Mouse (Mus musculus) heart, embryonic 12.5 days (tissue): ENCODE data around the gene Ssx2ip. TPM values are rescaled to one million over a fixed set of nuclear protein-coding genes. Genes with fewer than 3 reads are reported as not detected.

Source experiments
- ATAC-seq: fragments of 200-750 bp; cut with Nextera tagmentation; 2 replicates; pipeline ENCODE4 v1.8.0; 2017; ENCODE audit warnings: moderate TSS enrichment, moderate library complexity; ENCODE audit not compliant: insufficient number of reproducible peaks, low FRiP score
- H3K27ac ChIP-seq: fragments of 300-500 bp; sonication (generic); 2 replicates; pipeline ENCODE4 v1.5.1; 2016; ENCODE audit warnings: mild to moderate bottlenecking, moderate library complexity; ENCODE audit not compliant: poor library complexity, severe bottlenecking
- H3K27me3 ChIP-seq: fragments of 300-500 bp; sonication (generic); replicated peaks from 2 replicates; pipeline ENCODE4 v1.6.1; 2016; ENCODE audit warnings: mild to moderate bottlenecking, moderate library complexity
- H3K36me3 ChIP-seq: fragments of 300-500 bp; sonication (generic); 2 replicates; pipeline ENCODE4 v1.6.1; 2016; ENCODE audit warnings: mild to moderate bottlenecking, moderate library complexity
- H3K4me1 ChIP-seq: fragments of 300-500 bp; sonication (generic); replicated peaks from 2 replicates; pipeline ENCODE4 v1.6.1; 2016; ENCODE audit warnings: mild to moderate bottlenecking
- H3K4me2 ChIP-seq: fragments of 300-500 bp; sonication (generic); 2 replicates; pipeline ENCODE4 v1.6.1; 2016; ENCODE audit warnings: mild to moderate bottlenecking, moderate library complexity
- H3K4me3 ChIP-seq: fragments of 300-500 bp; sonication (generic); 2 replicates; pipeline ENCODE4 v1.5.1; 2016; ENCODE audit warnings: mild to moderate bottlenecking
- H3K9ac ChIP-seq: fragments of 300-500 bp; sonication (generic); 2 replicates; pipeline ENCODE4 v1.6.1; 2016; ENCODE audit warnings: mild to moderate bottlenecking, moderate library complexity
- H3K9me3 ChIP-seq: fragments of 300-500 bp; sonication (generic); replicated peaks from 2 replicates; pipeline ENCODE4 v1.6.1; 2016; ENCODE audit warnings: mild to moderate bottlenecking, moderate library complexity
- WGBS: fragments of 180-500 bp; shearing (Covaris S2); methylation state at CpG from one replicate; pipeline ENCODE4 v1.1.7; 2016; 5-methylcytosine and 5-hydroxymethylcytosine counted together
- polyA plus RNA-seq: library from polyadenylated mRNA; unstranded; fragments of >200 nt; fragmentation: Nextera tagmentation; extraction: Ambion mirVana; gene quantifications from 2 replicates; pipeline ENCODE4 v1.2.1, GENCODE M21; 2016

The Ssx2ip gene
- polyA plus RNA-seq, 1 experiment from 2014 or later = 26.0 TPM

DNA sequence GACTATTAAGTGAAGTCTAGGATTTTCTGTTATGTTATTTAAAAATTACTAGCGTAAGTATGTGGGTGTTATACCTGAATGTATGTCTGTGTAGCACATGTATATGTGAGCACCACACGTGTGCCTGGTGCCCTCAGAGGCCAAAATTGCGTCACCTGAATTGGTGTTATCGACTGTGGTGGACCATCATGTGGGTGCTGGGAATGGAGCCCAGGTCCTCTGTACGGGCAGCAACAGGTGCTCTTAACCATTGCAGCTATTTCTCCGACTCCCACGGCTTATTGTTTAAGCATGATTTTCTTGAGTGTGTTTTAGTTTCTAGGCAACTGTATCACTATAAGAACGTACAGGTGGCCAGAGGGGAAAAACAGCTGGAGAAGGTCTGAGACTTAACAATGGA is 31.7 kb downstream of the Ssx2ip start:
- ATAC-seq = no peak

GRCm38 (mm10) chr3:146440011-146440410 is 35.6 kb downstream of the Ssx2ip start:
- Histone ChIP-seq H3K27me3 (no peaks in the 10 kb centered on the region), H3K27ac (no peak overlapping the region), H3K36me3 (peaks cover 37% of the 10 kb centered on the region), H3K4me3 (no peak overlapping the region), H3K9ac (no peak overlapping the region), H3K4me2 (no peak overlapping the region), H3K4me1 (no peaks in the 10 kb centered on the region), H3K9me3 (no peaks in the 10 kb centered on the region)
- 95% methylated on average over 12 of the region's 12 CpGs for WGBS
- no peak for ATAC-seq

More for the DNA sequence above, 31.7 kb downstream of the Ssx2ip start:
- H3K27me3 ChIP-seq = no peaks in the 10 kb centered on the region
- H3K4me2 ChIP-seq = no peak overlapping the region
- H3K9ac ChIP-seq = no peak overlapping the region
- H3K27ac ChIP-seq = no peak overlapping the region
- H3K36me3 ChIP-seq = peaks cover 62% of the 10 kb centered on the region
- H3K9me3 ChIP-seq = no peaks in the 10 kb centered on the region
- WGBS = 90% methylated on average over 8 of the region's 8 CpGs
- H3K4me1 ChIP-seq = no peaks in the 10 kb centered on the region
- H3K4me3 ChIP-seq = no peak overlapping the region

GRCm38 (mm10) chr3:146440422-146440821 is 36.0 kb downstream of the Ssx2ip start:
- H3K27me3 ChIP-seq = no peaks in the 10 kb centered on the region
- no peaks in the 10 kb centered on the region for H3K4me1 ChIP-seq
- H3K9ac ChIP-seq = no peak overlapping the region
- no peak for ATAC-seq
- peaks cover 34% of the 10 kb centered on the region for H3K36me3 ChIP-seq
- H3K27ac ChIP-seq = no peak overlapping the region
- no peaks in the 10 kb centered on the region for H3K9me3 ChIP-seq
- H3K4me2 ChIP-seq = no peak overlapping the region
- 86% methylated on average over 7 of the region's 7 CpGs for WGBS
- H3K4me3 ChIP-seq = no peak overlapping the region

DNA sequence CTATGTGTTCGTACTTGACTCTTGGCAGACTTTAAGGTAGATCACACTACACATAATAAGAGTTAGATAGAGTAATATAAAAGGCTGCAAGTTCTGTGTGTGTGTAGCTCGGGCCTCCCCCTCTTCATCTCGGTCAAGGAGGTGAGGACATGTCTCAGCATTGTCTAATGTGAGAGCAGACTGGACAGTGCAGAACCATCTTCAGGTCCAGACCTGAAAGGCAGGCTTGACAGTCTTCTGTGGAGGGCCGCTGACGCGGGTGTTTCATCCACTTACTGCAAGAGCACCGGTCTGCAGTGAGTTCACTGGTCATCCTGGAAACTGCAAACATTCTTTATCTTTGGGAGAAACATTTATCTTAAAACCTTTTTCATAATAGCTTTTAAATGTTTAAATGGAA is 38.0 kb downstream of the Ssx2ip start:
- H3K4me3 ChIP-seq = no peak overlapping the region
- H3K27ac ChIP-seq = no peak overlapping the region
- H3K4me1 ChIP-seq = no peaks in the 10 kb centered on the region
- peaks cover 18% of the 10 kb centered on the region for H3K36me3 ChIP-seq
- ATAC-seq = no peak
- no peak overlapping the region for H3K9ac ChIP-seq
- no peaks in the 10 kb centered on the region for H3K27me3 ChIP-seq
- 89% methylated on average over 7 of the region's 7 CpGs for WGBS
- H3K9me3 ChIP-seq = no peaks in the 10 kb centered on the region
- no peak overlapping the region for H3K4me2 ChIP-seq

DNA sequence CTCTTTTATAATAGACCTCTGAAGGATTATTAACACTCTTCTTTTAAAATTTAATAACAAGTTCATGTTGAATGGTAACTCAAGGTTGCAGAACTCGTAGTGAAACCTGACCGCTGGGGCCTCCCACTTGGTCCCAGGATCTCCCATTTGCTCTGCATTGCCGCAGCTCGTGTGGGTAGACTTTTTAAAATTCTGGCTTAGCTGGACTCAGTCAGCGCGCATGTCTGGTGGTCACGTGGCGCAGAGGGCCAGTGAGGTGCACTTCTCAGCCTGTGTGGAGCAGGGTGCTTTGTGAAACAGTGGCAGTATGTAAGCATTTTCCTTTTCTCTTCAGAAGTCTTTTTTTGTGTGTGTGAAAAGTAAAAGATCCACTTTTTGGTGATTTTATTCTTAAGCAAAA is 38.5 kb downstream of the Ssx2ip start:
- no peak overlapping the region for H3K9ac ChIP-seq
- WGBS = 91% methylated on average over 8 of the region's 8 CpGs
- no peak overlapping the region for H3K4me3 ChIP-seq
- 0 out of 2 replicates have a peak, but pooled peaks cover under 1% of the 10 kb centered on the region for H3K4me1 ChIP-seq
- H3K27me3 ChIP-seq = no peaks in the 10 kb centered on the region
- peaks cover 18% of the 10 kb centered on the region for H3K36me3 ChIP-seq
- H3K27ac ChIP-seq = no peak overlapping the region
- ATAC-seq = no peak
- no peak overlapping the region for H3K4me2 ChIP-seq
- H3K9me3 ChIP-seq = no peaks in the 10 kb centered on the region

- H3K4me1 ChIP-seq = peaks cover 4% of the 10 kb centered on the region; the same call in 1 of the 2 replicates
- no peaks in the 10 kb centered on the region for H3K27me3 ChIP-seq
- H3K27ac ChIP-seq = no peak overlapping the region
- H3K4me2 ChIP-seq = no peak overlapping the region
- no peak overlapping the region for H3K4me3 ChIP-seq
- peaks cover 14% of the 10 kb centered on the region for H3K36me3 ChIP-seq
- no peak for ATAC-seq
- no peaks in the 10 kb centered on the region for H3K9me3 ChIP-seq
- H3K9ac ChIP-seq = no peak overlapping the region
- WGBS = 94% methylated on average over 7 of the region's 7 CpGs
These were observed 38.9 kb downstream of the Ssx2ip start for GRCm38 (mm10) chr3:146443380-146443779.

DNA sequence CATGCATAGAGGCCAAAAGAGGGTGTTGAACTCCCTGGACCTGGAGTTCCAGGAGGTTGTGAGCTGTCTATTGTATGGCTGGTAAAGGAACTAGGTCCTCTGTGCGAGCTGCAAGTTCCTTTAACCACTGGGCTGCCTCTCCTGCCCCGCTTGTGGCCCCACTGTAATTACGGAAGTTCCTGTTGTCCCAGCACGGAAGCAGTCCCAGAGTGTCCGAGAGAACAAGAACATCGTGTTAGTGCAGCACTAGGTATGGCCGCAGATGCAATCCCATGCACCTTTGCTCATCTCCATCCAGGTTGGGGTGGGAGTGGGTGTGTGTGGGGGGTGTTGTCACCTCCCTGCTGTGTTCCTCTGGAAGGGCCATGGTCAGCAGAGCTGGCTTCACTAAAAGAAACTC is 40.4 kb downstream of the Ssx2ip start:
- H3K4me3 ChIP-seq = no peak overlapping the region
- ATAC-seq = no peak
- H3K4me2 ChIP-seq = no peak overlapping the region
- H3K9me3 ChIP-seq = no peaks in the 10 kb centered on the region
- WGBS = 86% methylated on average over 7 of the region's 7 CpGs
- peaks cover 8% of the 10 kb centered on the region for H3K36me3 ChIP-seq
- H3K4me1 ChIP-seq = peaks cover 10% of the 10 kb centered on the region; the same call in 1 of the 2 replicates
- H3K9ac ChIP-seq = no peak overlapping the region
- no peaks in the 10 kb centered on the region for H3K27me3 ChIP-seq
- H3K27ac ChIP-seq = no peak overlapping the region

GRCm38 (mm10) chr3:146447156-146447555 is 42.7 kb downstream of the Ssx2ip start:
- 92% methylated on average over 5 of the region's 5 CpGs for WGBS
- ATAC-seq = no peak

GRCm38 (mm10) chr3:146447598-146447997 is 43.2 kb downstream of the Ssx2ip start:
- 90% methylated on average over 3 of the region's 3 CpGs for WGBS
- Histone ChIP-seq H3K9me3 (no peaks in the 10 kb centered on the region), H3K27me3 (no peaks in the 10 kb centered on the region), H3K4me3 (no peak overlapping the region), H3K9ac (no peak overlapping the region), H3K36me3 (peaks cover 4% of the 10 kb centered on the region), H3K4me1 (peaks cover 10% of the 10 kb centered on the region; the same call in 1 of the 2 replicates), H3K27ac (no peak overlapping the region), H3K4me2 (no peak overlapping the region)
- no peak for ATAC-seq

More at GRCm38 (mm10) chr3:146447156-146447555, 42.7 kb downstream of the Ssx2ip start:
- peaks cover 10% of the 10 kb centered on the region; the same call in 1 of the 2 replicates for H3K4me1 ChIP-seq
- no peak overlapping the region for H3K27ac ChIP-seq
- H3K9me3 ChIP-seq = no peaks in the 10 kb centered on the region
- H3K4me3 ChIP-seq = no peak overlapping the region
- H3K9ac ChIP-seq = no peak overlapping the region
- H3K4me2 ChIP-seq = no peak overlapping the region
- peaks cover 4% of the 10 kb centered on the region for H3K36me3 ChIP-seq
- no peaks in the 10 kb centered on the region for H3K27me3 ChIP-seq

- WGBS = 40% methylated on average over 10 of the region's 10 CpGs
These were observed 43.9 kb downstream of the Ssx2ip start for GRCm38 (mm10) chr3:146448372-146448771.

GRCm38 (mm10) chr3:146448969-146449368 is 44.5 kb downstream of the Ssx2ip start:
- ATAC-seq = no peak
- no peaks in the 10 kb centered on the region for H3K9me3 ChIP-seq
- H3K4me2 ChIP-seq = no peak overlapping the region
- H3K9ac ChIP-seq = no peak overlapping the region
- no peaks in the 10 kb centered on the region for H3K27me3 ChIP-seq
- peaks cover 4% of the 10 kb centered on the region for H3K36me3 ChIP-seq
- 55% methylated on average over 6 of the region's 6 CpGs for WGBS
- peaks cover 10% of the 10 kb centered on the region; the same call in 1 of the 2 replicates for H3K4me1 ChIP-seq
- H3K4me3 ChIP-seq = no peak overlapping the region
- no peak overlapping the region for H3K27ac ChIP-seq

More at GRCm38 (mm10) chr3:146448372-146448771, 43.9 kb downstream of the Ssx2ip start:
- H3K27ac ChIP-seq = no peak overlapping the region
- H3K27me3 ChIP-seq = no peaks in the 10 kb centered on the region
- H3K36me3 ChIP-seq = peaks cover 4% of the 10 kb centered on the region
- no peaks in the 10 kb centered on the region for H3K9me3 ChIP-seq
- H3K4me3 ChIP-seq = no peak overlapping the region
- H3K4me2 ChIP-seq = no peak overlapping the region
- H3K4me1 ChIP-seq = peaks cover 10% of the 10 kb centered on the region; the same call in 1 of the 2 replicates
- no peak for ATAC-seq
- no peak overlapping the region for H3K9ac ChIP-seq

GRCm38 (mm10) chr3:146449745-146450250 is 45.4 kb downstream of the Ssx2ip start, which contains the start of gene Ctbs:
Ctbs (plus strand) TSS chr3:146449795.
- Histone ChIP-seq H3K9ac (peak within 1 kb of the TSS; percentile 76), H3K27me3 (no peaks in the 10 kb centered on the region), H3K4me1 (peaks cover 10% of the 10 kb centered on the region; the same call in 1 of the 2 replicates), H3K9me3 (no peaks in the 10 kb centered on the region), H3K4me3 (peak within 1 kb of the TSS; percentile 58), H3K27ac (peak within 1 kb of the TSS; percentile 63; the same call in 1 of the 2 replicates), H3K4me2 (peak within 1 kb of the TSS; percentile 76), H3K36me3 (peaks cover 4% of the 10 kb centered on the region)
- ATAC-seq = peak; percentile 11; the same call in 1 of the 2 replicates
- 50% methylated on average over 9 of the region's 9 CpGs for WGBS
